Mouse (Mus musculus) bone marrow macrophage, adult 2 months (primary cell): ENCODE measurements around the gene Alg9.

Experiments
- CTCF ChIP-seq: IDR thresholded peaks from 2 replicates; pipeline ENCODE4 v1.5.1; 2012; ENCODE audit warnings: low read depth, mild to moderate bottlenecking, low read length, moderate library complexity
- POLR2A ChIP-seq: IDR thresholded peaks from 2 replicates; pipeline ENCODE4 v1.6.1; 2012; ENCODE audit warnings: mild to moderate bottlenecking, low read depth, low read length, borderline replicate concordance

GRCm38 (mm10) chr9:50886870-50887269 lies 112.1 kb downstream of the Alg9 start:
- TF ChIP-seq CTCF = no peak
- no peak for TF ChIP-seq POLR2A
